19 mouse cellular contexts compared by ENCODE assay signal in the genomic region with DNA sequence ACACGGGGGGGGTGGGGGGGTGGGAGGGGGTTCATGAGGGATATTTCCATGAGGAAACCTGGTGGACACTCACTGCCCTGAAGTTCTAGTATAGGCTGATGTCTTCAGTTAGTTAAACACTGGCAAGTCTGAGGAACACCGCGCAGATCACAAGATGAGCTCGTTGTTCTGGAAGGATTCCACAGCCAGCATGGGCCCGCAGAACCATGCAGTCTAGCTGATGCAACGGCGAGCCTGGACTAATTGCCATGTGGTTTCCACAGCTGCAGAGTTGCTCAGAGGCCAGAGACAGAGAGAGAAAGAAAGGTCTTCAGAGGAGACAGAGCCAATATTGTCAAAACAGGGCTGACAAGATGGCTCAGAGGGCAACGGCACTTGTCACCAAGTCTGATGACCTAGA.
DNase-seq lines count a peak whose midpoint lies in the region; ATAC-seq and TF ChIP-seq lines count a peak whose summit lies in the region.
"Had no signal": no experiment of that assay in that cellular context is flagged by ENCODE, and none has a peak within 500 bp of the region (broad histone marks: within the 10 kb centered on the region; RNA-seq: fewer than 3 reads in every experiment).

No protein-coding gene starts in this region.

- no peak overlapping the region for H3K27ac ChIP-seq in forebrain, embryonic 10.5 days
- no peak overlapping the region for H3K27ac ChIP-seq in hindbrain, postnatal 0 days
- H3K27ac ChIP-seq: embryonic facial prominence, embryonic 10.5 days; embryonic facial prominence, embryonic 12.5 days; forebrain, embryonic 12.5 days had no signal

- peaks cover 5% of the 10 kb centered on the region; the same call in 1 of the 2 replicates for H3K4me1 ChIP-seq in forebrain, embryonic 10.5 days
- H3K4me1 ChIP-seq in hindbrain, postnatal 0 days (ENCODE audit: insufficient read depth, low read length), result no peaks in the 10 kb centered on the region
- H3K4me1 ChIP-seq: embryonic facial prominence, embryonic 10.5 days; embryonic facial prominence, embryonic 12.5 days had no signal

- no peak overlapping the region for H3K9ac ChIP-seq in hindbrain, postnatal 0 days (replicated peaks; ENCODE audit: low read length)
- H3K9ac ChIP-seq: embryonic facial prominence, embryonic 12.5 days; forebrain, embryonic 12.5 days had no signal

- no peak for ATAC-seq in cerebellum, adult (ENCODE audit: insufficient number of reproducible peaks, low FRiP score, low TSS enrichment)
- no peak for ATAC-seq in hindbrain, postnatal 0 days
- ATAC-seq: activated CD4-positive, CD25-positive, alpha-beta regulatory T cell, adult 4 months; Patski had no signal

- no peaks in the 10 kb centered on the region for H3K27me3 ChIP-seq in forebrain, embryonic 10.5 days (ENCODE audit: poor library complexity, severe bottlenecking)
- no peaks in the 10 kb centered on the region for H3K27me3 ChIP-seq in hindbrain, postnatal 0 days (ENCODE audit: insufficient read depth, low read length)
- H3K27me3 ChIP-seq: embryonic facial prominence, embryonic 12.5 days had no signal

- H3K4me3 ChIP-seq in forebrain, embryonic 10.5 days, result no peak overlapping the region
- no peak overlapping the region for H3K4me3 ChIP-seq in hindbrain, postnatal 0 days (ENCODE audit: low read length)
- H3K4me3 ChIP-seq: embryonic facial prominence, embryonic 10.5 days; embryonic facial prominence, embryonic 12.5 days; forebrain, embryonic 12.5 days had no signal

- H3K36me3 ChIP-seq in forebrain, embryonic 10.5 days (replicated peaks), result no peaks in the 10 kb centered on the region
- H3K36me3 ChIP-seq in hindbrain, postnatal 0 days (ENCODE audit: insufficient read depth, low read length), result no peaks in the 10 kb centered on the region
- H3K36me3 ChIP-seq: embryonic facial prominence, embryonic 10.5 days; embryonic facial prominence, embryonic 12.5 days; forebrain, embryonic 12.5 days had no signal

- WGBS in forebrain, embryonic 10.5 days, result 91% methylated on average over 8 of the region's 8 CpGs
- WGBS in hindbrain, postnatal 0 days, result 66% methylated on average over 8 of the region's 8 CpGs

- no peak overlapping the region for H3K4me2 ChIP-seq in hindbrain, postnatal 0 days (ENCODE audit: low read depth, low read length)
- H3K4me2 ChIP-seq: embryonic facial prominence, embryonic 12.5 days; forebrain, embryonic 12.5 days had no signal

- no peak for TF ChIP-seq CTCF in hindbrain, postnatal 0 days (IDR thresholded peaks at IDR 0.05; ENCODE audit: low read depth)

- H3K9me3 ChIP-seq in forebrain, embryonic 10.5 days, result no peaks in the 10 kb centered on the region
- H3K9me3 ChIP-seq in hindbrain, postnatal 0 days (ENCODE audit: low read length), result no peaks in the 10 kb centered on the region
- H3K9me3 ChIP-seq: embryonic facial prominence, embryonic 10.5 days; embryonic facial prominence, embryonic 12.5 days; forebrain, embryonic 12.5 days had no signal

- peak; percentile 41 to 42 for DNase-seq in cerebellum, postnatal 14 days
- DNase-seq in Muller cell, postnatal 12 days (ENCODE audit: inconsistent ontology term), result peak; percentile 32
- DNase-seq in brain, adult 2 months (ENCODE audit: low read depth, low spot score), result peak; percentile 13
- no peak for DNase-seq in forebrain, embryonic 10.5 days (ENCODE audit: extremely low spot score, low spot score)
- DNase-seq in hindbrain, postnatal 0 days (ENCODE audit: low spot score), result no peak
- DNase-seq: adrenal gland, adult 8-10 months; adrenal gland, postnatal 14 days; adrenal gland, postnatal 36 days; cerebellum, adult 11 months; cerebellum, adult 18-20 months; cerebellum, adult 8-10 months; cerebellum, adult 9-11 months; cerebellum, postnatal 36 days had no signal

Comparison
In these comparisons a context has a peak if more than half of its experiments do, and no peak if none do; other contexts are left out.
1. DNase-seq: peak in cerebellum, postnatal 14 days (2 of 2), Muller cell, postnatal 12 days (single experiment) and brain, adult 2 months (single experiment); none in forebrain, embryonic 10.5 days (single experiment) and hindbrain, postnatal 0 days (single experiment).